Mouse (Mus musculus) retina, postnatal 1 day (tissue): ENCODE results near the gene Lancl3.

Experiments
- DNase-seq: peaks from one replicate; pipeline ENCODE4 v3.0.0-alpha.2; 2012

Lancl3 gene

DNA sequence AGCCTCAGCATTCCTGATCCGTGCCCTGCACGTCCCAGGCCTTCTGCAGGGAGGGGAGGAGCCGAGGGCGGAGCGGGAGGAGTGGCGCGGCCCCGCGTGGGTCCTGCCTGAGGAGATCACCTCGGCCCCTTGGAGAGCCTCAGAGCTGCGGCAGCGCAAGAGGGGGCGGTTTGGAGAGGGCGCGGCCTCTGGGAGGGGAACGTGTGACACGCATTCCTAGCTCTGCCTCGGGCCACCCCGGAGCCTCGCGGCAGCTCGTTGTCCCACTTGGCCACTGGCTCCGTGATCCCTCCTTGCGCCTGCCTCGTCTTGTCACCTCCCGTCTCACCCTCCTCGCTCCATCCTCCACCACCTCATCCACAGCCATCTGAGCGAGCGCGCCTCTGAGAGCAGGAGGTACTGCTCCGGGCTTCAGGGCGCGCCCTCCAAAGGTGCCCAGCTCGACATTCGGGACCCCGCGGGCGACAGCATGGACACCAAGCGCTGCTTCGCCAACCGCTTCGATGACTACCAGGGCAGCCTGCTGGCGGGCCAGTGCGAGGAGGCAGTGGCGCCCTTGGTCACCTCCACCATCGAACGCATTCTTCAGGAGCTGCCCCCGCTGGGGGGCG is at the start of gene Lancl3:
Gene Lancl3 (plus strand): TSS at position 142 of the 611 bp plus-strand sequence.
- DNase-seq = peak; percentile 59

DNA sequence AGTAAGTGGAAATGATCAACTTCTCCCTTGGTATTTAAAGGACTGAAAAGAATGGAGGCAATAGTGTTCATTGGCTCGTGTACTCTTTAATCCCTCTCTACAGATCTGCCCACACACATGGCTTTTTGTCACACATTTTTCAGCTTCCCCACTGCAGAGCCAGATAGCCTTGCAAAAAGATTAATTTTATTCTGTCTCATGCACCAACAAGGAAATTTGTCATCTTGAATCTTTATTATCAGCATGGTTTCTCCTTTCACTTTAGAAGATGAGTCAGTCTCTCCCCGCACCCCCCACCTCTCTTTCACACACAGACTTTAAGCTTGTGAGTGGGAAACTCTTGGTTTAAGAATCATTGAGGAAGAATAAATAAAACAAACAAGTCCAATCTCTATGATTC is 20.7 kb upstream of the Lancl3 start:
- DNase-seq = no peak

DNA sequence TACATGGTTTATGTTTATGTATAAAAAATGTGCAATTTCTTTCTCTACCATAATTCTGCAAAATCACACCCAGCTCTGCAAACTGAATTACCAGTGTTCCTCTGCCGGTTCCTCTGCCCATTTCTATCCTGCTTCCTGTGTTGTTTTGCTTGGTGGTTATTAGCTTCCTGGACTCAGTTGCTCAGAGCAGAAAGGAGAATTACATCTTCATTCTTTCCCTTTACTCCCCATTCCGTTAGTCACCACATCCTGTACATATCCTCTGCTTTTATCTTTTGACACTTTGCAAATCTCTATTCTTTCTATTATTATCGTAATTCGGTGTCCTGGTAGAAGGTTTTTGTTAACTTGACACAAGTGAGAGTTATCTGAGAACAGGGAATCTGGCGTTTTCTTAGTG is 18.1 kb upstream of the Lancl3 start:
- no peak for DNase-seq

DNA sequence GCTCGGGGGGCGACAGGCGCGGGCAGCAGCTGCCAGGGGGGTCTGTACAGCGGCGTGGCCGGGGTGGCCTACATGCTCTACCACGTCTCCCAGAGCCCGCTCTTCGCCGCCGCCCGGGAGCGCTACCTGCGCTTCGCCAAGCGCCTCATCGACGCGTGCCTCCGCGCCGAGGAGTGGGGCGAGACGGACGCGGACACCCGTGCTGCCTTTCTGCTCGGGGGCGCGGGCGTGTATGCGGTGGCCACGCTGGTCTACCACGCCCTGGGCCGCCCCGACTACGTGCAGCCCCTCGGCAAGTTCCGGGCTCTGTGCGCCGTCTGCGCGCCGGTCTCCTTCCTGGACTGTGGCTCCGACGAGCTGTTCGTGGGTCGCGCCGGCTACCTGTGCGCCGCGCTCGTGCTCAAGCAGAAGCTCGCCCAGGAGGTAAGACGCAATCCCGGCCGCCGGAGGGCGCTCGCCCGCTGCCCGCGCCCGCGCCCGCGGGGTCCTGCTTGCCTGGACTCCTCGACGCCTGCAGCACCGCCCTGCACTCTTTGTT is 747 bp downstream of the Lancl3 start:
- peak; percentile 50 for DNase-seq

DNA sequence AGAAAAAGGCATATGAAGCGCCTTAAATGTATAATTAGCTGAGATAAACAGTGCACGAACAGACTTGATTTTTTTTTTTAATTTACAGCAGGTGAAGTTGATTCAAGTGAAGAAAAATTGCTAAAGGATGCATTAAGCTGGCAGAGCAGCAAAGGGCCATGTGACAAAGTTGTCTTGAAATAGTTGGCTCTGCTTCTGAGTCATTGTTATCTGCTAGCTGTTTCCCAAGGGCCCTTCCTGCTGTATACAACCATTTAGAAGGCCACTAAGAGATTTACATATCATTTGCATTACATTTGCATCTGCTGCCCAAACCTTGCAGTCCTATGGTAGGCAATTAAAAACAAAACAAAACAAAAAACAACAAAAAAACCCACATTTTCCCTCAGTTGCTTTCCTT is 2.3 kb downstream of the Lancl3 start:
- no peak for DNase-seq

DNA sequence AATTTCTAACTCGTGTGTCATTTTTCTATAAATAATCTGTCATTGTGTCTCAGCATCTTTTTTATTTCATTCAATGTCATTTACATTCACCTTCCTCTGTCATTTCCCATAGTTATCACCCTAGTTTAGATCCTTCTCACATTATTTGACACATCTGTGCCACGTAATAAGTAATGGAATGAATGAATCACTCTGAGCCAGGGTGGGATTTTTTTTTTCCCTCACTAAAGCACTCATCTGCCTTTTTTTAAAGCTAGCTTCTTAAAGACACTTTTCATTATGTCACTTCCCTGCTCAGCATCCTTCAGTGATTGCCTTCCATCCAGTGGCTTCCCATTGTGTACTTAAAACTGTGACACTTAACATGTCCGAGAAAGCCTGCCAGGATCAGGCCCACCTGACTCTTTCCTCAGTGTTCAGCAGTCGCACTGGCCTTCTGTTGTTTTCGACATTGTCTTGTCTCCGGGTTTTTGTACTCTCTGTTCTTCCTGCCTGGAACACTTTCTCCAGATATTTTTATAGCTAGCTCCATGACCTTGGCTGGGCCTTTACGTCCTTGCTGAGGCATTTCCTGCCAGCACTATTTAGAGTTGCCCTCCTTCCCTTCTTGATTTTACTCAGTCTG is 3.2 kb downstream of the Lancl3 start:
- no peak for DNase-seq

DNA sequence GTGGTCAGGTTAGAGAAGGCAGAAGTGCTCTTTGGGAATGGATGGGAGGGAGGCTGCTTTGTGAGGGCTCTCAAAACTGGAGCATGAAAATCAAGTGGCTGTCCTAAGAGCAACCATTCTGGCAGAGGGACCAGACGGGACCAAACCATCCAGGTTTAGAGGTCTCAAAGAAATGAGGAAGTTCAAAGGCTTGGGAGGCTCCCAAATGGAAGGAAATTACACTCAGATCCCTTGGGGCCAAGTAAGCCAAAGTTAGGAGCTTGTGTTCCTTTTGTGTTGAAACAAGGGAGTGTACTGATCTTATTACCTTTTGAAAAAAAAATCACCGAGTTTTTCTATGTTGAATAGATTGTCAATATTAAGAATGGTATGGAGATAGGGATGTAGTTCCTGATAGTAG is 5.4 kb downstream of the Lancl3 start:
- DNase-seq = no peak

DNA sequence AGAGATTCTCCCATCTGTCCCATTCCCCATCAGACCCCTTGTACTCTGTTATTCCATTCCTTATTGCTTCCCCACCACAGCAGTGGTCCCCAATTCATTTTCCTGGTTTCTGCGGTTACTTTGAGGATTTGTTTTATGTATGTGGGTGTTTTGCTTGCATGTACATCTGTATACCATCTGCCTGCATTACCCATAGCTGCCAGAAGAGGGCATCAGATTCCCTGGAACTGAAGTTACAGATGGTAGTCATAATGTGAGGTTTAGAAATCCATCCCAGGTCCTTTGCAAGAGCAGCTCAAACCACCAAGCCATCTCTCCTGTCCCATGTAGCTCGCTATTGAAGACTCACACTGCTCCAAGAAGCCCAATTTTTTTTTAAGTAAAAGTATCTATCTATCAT is 16.5 kb downstream of the Lancl3 start:
- peak; percentile 4 for DNase-seq

DNA sequence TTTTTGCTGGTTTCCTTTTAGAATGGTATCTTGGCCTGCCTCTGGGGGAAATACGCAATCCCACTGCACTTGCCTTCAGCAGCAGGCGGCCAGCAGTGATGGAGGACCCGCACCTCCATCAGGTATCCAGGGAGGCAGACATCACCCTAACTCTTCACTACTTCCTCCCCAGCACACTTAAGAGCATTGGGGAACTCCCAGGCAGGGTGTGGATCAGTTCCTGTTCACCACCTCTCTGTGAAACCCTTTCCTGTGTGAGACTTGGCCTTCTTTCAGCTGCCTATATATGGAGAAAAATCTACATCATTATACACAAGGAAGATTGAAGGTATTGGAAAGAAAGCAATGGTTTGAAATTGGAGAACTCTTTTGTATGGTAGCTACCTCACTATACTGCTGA is 19.9 kb downstream of the Lancl3 start:
- DNase-seq = no peak

DNA sequence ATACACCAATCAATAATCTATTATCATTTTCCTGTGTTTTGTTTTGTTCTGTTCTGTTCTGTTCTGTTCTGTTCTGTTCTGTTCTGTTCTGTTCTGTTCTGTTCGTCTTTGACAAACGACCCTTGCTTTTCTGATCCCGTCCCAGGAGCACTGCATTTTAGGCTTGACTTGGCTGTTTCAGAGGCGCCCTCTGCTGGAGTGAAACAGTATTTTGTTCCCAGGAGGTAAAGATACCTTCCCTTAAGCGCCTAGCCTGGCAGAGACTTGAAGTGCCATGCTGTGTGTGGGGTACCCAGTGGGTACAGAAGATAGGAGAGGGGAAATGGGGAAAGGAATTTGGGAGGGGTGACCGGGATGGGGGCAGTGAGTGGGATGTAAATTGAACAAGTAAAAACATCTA is 21.5 kb downstream of the Lancl3 start:
- peak; percentile 53 for DNase-seq

DNA sequence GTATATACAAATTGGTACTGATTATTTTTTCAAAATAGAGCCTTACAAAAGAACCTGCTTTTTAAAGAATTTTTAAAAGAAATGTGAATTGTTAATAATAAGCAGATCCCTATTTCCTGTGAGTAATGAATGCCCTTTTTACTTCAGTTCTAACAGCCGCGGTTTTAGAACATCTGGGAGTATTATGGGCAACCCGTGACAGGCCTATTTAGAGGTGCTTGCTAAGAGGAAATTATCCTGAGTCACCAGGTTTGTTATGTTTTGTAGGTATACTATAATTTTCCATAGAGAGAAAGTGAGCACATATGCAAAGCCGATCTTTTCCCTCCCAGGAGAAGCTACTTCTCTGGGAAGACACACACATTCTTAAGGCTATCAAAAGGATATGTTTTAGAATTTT is 22.0 kb downstream of the Lancl3 start:
- DNase-seq = no peak

DNA sequence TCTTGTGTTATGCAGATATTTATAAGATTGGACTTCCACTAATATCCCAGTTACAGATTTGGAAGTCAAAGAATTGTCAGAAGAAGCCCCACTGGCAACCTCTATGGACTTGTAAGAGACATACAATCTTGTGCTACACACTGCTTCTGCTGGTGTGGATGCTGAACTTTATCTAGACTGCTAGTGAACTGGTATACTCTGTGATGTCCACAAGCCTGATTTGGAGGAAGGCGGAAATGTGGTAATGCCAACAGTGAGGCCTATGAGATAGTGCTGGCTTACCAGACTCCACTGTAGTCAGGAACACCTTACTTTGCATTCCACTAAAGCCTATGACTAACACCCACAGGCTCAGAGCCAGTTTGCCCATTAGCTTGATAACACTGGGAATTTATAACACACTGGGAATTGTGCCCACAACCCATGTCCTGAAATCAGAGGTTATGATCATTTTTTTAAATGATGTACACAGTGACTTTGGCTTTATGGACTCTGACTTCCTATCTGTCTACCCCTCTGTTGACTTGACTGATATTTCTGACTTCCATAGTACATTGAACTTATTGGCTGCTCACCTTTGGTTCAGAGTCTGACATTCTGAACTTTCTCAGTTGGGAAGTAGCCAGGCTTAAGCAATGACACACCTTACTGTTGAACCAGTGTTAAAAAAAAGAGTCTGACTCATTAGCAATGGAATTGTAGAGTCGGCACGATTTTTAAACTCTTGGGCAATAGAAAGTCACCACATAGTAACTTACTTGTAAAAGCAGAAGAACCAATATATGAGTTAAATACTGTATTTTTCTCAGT is 22.9 kb downstream of the Lancl3 start:
- no peak for DNase-seq

DNA sequence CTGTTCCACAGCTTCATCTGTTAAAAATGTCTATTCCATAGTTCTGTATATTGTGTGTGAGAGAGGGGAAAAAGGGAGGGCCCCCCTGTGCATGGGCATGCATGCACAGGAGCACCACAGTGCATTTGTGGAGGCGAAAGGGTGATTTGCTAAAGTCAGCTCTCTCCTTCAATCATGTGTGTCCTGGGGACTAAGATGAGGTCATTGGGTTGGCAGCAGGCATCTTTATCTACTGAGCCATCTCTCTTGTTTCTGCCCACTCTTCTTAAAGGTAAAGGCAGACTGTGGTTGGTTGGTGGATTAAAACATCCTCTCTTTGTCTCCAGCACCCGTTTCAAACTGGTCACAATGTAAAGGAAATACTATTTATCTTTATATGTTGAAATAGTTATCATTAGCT is 27.4 kb downstream of the Lancl3 start:
- DNase-seq = no peak

DNA sequence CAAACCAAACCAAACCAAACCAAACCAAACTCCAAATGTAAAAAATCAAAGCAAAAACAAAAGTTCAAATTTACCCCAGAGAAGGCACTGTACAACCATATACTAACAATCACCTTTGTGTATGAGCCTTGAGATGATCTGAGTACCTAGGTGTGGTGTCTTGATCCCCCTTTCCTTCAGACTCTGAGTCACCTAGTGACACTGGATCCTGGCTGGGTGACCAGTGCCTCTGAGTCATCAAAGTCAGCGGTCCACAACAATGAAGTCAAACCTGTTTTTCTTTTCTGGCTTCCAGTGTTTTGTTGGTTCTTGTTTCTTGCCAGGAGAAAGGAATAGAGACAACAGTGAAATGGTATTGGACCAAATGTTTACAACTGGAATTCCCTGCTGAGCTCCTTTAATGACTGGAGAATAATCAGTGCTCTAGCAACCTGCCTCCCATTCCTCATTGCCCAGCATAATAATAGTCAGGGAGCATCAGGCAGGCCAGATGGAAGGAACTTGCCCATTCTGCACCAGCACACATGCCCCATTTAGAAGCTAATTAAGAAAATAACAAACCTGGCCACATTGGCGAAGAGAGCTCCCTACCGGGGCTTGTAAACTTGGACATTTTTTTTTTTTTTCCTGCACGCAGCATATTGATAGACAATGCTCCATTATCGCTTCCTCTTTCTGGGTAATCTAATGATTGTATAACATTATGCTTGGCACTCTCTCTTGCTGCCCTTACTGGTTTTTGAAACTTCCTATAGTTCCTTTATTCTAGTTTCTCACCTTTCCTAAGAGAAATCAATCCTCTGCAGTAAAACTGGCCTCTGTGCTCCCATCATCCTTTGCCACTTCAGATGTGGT is 41.3 kb downstream of the Lancl3 start:
- DNase-seq = no peak

DNA sequence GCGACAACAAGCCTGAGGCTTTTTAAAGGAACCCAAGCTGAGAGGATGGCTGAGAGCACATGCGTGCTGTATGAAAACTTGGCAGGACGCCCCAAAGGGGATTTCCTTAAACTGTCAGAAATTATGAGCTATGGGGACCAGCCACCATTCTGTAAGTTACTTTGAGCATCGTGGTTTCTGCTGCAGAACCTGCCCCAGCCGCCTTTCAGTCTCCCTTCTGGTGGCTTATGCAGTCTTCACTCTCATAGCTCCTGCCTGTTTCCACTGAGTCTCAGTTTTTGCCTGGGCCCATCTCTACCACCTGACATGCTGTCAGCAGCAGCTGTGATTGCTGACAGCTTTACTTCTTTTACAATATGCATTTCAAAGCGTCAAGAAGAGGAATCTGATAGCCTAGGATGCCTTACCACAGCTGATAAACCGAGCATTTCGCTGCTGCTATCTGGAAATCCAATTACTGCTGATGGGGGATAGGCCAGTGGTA is 43.7 kb downstream of the Lancl3 start:
- no peak for DNase-seq

DNA sequence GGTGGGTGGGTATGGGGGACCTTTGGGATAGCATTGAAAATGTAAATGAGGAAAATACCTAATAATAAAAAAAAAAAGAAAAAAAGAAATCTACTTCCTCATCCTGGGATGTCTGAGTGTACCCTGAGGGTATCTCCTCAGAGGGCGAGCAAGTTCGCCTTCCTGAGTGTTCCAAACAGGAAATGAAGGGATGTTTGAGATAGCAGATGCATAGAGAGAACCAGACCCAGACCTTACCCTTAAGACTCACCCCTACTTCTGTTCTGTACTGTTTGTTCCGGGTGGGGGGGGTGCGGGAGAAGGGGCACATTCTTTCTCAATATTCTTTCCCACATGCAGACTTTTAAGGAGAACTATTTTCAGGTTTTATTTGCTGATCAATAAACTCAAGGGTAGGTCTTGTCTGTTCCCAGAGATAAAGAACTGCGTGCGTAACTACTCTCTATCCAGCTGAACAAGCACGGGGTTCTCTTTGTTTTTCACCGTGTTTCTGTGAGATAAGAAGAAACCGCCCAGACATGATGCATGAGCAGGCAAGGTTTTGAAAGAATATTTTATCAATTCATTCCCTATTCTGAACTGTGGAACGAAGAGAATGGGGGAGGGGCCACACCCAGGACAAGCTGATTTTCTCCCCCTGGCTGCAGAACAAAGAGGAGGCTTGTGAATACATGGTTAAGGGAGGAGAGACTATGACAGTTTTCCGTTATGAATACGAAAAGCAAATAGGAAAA is 45.1 kb downstream of the Lancl3 start:
- DNase-seq = no peak

DNA sequence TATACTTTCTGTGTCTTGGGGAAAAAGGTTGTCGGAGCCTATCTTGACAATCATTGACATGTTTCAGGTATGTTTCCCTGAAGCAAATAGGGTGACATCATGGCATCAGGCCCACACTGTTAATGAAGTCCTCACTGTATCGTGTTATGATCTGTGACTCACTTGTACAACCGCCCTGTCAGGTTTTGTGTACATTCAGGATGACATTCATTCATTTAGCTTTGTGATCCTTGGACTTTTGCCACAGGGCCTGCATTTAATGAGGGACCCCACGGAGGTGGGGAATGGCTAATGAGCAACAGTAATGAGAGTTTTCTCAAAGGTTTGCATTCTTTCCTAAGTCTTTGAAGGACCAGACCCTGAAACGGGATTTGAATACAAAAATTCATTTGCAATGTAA is 49.2 kb downstream of the Lancl3 start:
- peak; percentile 60 for DNase-seq

DNA sequence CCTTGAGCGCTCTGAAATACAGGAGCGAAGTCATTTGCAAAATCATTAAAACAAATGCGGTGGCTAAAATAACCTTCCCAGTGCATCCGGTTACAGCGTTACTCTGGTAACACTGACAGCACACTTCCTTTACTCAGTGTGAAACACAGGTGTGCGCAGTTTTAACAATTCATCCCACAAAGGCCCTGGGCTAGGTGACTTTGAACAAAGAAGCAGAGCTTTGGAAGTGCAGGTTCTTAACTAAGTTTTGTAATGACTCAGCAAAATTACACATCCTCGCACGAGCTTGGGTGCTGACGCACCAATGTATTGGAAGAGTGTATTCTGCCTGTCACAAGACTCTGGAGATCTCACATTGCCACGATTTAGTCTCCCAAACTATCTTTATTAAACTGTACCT is 54.3 kb downstream of the Lancl3 start:
- DNase-seq = no peak

DNA sequence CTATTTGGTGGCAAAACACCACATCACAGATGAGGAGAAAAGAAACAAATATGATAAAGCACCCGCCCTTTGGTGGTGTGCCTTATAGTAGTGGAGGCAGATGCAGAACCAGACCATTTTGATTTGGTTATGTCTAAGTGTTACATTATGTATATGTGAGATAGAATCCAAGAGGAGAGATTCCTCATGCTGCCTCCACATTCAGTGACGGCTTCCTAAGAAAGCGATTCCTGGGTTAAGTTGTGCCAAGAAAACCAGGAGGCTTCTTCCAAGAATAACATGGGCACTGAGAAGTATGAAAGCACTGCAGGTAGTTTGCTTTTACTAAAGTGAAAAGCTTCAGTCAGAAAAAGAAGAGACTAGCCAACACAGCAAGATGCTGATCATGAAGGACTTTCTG is 55.2 kb downstream of the Lancl3 start:
- DNase-seq = no peak

DNA sequence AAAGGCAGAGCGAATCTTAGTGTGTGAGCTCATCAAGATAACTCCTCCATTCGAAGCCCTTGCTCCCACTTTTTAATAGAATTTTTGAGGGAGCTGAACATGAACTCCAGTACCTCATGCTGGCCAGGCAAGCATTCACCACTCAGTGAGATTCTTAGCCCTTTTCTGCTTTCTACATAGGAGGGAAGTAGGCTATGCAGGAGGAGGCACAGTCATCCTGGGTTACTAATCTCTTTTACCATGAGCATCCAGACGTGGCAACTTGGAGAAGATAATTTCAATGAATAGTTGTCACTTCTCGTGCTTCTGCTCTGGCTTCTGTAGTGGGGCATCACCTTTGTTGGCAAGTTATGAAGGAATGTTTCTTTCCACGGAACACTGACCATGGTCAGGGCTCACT is 57.1 kb downstream of the Lancl3 start, which contains the start of gene Gm14862:
Gene Gm14862 (minus strand): TSS at position 134 of the 400 bp plus-strand sequence.
- DNase-seq = no peak

DNA sequence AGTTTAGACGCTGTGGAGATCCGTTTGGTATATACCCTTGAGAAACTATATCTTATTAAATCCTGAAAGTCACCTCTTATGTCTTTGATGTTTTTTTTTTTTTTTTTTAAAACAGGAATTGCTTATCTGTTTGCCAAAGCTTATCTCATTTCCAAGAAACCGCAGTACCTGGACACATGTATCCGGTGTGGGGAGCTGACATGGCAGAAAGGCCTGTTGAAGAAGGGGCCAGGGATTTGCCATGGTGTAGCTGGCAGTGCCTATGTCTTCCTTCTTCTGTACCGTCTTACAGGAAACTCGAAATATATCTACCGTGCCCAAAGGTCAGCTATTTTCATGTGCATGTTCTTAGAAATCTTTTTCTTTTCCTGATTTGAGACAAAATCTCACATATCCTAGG is 58.1 kb downstream of the Lancl3 start:
- DNase-seq = no peak

DNA sequence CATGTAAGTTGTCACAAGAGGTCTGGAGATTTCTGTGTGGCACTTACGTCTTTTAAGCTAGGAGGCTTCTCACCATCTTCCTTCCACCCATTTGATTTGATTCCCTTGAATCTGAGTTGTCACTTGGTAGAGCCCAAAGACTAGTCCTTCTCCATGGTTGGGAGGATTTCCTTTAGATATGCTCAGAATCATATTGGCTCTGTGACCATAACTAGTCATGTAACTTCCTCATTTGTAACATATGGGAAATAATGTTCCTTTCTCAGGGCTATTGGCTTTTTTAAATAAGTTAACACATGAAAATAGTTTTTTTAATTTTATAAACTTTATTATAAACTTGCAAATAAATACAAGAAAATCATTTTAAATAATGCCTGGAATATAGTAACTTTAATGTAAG is 59.6 kb downstream of the Lancl3 start:
- no peak for DNase-seq
